13 mouse cellular contexts compared by ENCODE assay signal in the genomic region with DNA sequence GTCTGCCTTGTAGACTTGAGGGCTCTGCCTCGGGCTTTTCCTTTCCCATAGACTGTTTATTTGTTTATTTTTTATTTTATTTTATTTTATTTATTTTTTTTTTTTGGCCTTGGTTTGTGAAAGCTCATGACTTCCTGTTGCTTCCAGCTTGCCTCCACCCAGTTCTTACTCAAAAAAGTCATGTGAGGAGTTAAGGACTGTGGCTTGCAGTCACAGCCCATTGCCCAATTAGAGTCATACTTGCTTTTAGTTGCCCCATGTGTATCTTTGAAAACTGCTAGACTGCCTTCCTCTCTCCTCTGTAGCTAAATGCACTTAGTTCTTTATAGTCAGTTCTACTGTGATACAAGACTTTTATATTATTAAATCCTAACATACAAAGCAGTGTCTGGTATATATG. TPM values are rescaled to one million over a fixed set of nuclear protein-coding genes. Genes with fewer than 3 reads are reported as not detected.
DNase-seq lines count a peak whose midpoint lies in the region; ATAC-seq and TF ChIP-seq lines count a peak whose summit lies in the region.
"Had no signal": no experiment of that assay in that cellular context is flagged by ENCODE, and none has a peak within 500 bp of the region (broad histone marks: within the 10 kb centered on the region; RNA-seq: fewer than 3 reads in every experiment).

No protein-coding gene starts in this region.

- 73% methylated on average over 1 of the region's 1 CpGs for WGBS in lung, postnatal 0 days
- 60% methylated on average over 1 of the region's 1 CpGs for WGBS in liver, embryonic 15.5 days (ENCODE audit: insufficient replicate concordance)

- TF ChIP-seq CTCF in lung, postnatal 0 days (IDR thresholded peaks at IDR 0.05), result no peak
- TF ChIP-seq CTCF in MEL (IDR thresholded peaks at IDR 0.05 in 2 of 3, conservative IDR thresholded peaks at IDR 0.05 in 1 of 3; ENCODE audit: control insufficient read depth in 1 of 3, insufficient read depth in 1 of 3, low read depth in 2 of 3, low read length in 3 of 3, poor library complexity in 1 of 3, severe bottlenecking in 1 of 3), result no peak

- H3K9ac ChIP-seq in lung, postnatal 0 days (replicated peaks; ENCODE audit: low read depth), result no peak overlapping the region
- H3K9ac ChIP-seq in MEL (ENCODE audit: control insufficient read depth, low read depth, low read length, poor library complexity, severe bottlenecking), result no peak overlapping the region
- no peak overlapping the region for H3K9ac ChIP-seq in liver, embryonic 15.5 days
- H3K9ac ChIP-seq: hindbrain, embryonic 12.5 days had no signal

- H3K36me3 ChIP-seq in lung, postnatal 0 days (ENCODE audit: insufficient read depth, low read length), result no peaks in the 10 kb centered on the region
- H3K36me3 ChIP-seq in MEL (ENCODE audit: control insufficient read depth in 1 of 2, insufficient read depth in 2 of 2, low read length in 2 of 2), result peaks cover 0 to 8% of the 10 kb centered on the region in 2 experiments; a peak in 2 of 4 replicates
- H3K36me3 ChIP-seq in liver, embryonic 15.5 days (replicated peaks), result no peaks in the 10 kb centered on the region
- H3K36me3 ChIP-seq in splenic B cell, adult 2 months (ENCODE audit: control insufficient read depth, insufficient read depth, low read length, poor library complexity, severe bottlenecking), result no peaks in the 10 kb centered on the region
- H3K36me3 ChIP-seq: hindbrain, embryonic 12.5 days had no signal

- peaks cover 6% of the 10 kb centered on the region for H3K79me2 ChIP-seq in MEL (ENCODE audit: control insufficient read depth, insufficient read depth, low read length, poor library complexity)

- no peak for ATAC-seq in lung, postnatal 0 days
- ATAC-seq in liver, embryonic 15.5 days (ENCODE audit: insufficient read depth), result no peak

- H3K27ac ChIP-seq in lung, postnatal 0 days (ENCODE audit: low read length), result no peak overlapping the region
- H3K27ac ChIP-seq in MEL (ENCODE audit: control insufficient read depth, low read depth, low read length), result no peak overlapping the region
- no peak overlapping the region; the same call in 1 of the 2 replicates for H3K27ac ChIP-seq in liver, embryonic 15.5 days (replicated peaks)
- H3K27ac ChIP-seq: hindbrain, embryonic 12.5 days; layer of hippocampus, adult 2 months had no signal

- no peak overlapping the region for H3K4me2 ChIP-seq in lung, postnatal 0 days (replicated peaks; ENCODE audit: low read depth, low read length)
- peak overlapping the region; percentile 86 for H3K4me2 ChIP-seq in liver, embryonic 15.5 days

- no peaks in the 10 kb centered on the region; the same call in 1 of the 2 replicates for H3K4me1 ChIP-seq in lung, postnatal 0 days (ENCODE audit: insufficient read depth, low read depth, low read length)
- no peaks in the 10 kb centered on the region for H3K4me1 ChIP-seq in MEL (ENCODE audit: control insufficient read depth in 1 of 2, insufficient read depth in 2 of 2, low read length in 2 of 2)
- peaks cover 21% of the 10 kb centered on the region for H3K4me1 ChIP-seq in liver, embryonic 15.5 days (replicated peaks)

- no peak for TF ChIP-seq EP300 in lung, postnatal 0 days (IDR thresholded peaks at IDR 0.05)
- TF ChIP-seq EP300 in MEL (IDR thresholded peaks at IDR 0.05; ENCODE audit: low read depth in 1 of 2, low read length in 2 of 2), result no peak

- no peak for TF ChIP-seq POLR2A in MEL (IDR thresholded peaks at IDR 0.05; ENCODE audit: control insufficient read depth in 1 of 2, insufficient read depth in 1 of 2, low read depth in 1 of 2, low read length in 2 of 2, poor library complexity in 1 of 2)

- H3K9me3 ChIP-seq in lung, postnatal 0 days (ENCODE audit: low read length), result no peaks in the 10 kb centered on the region
- H3K9me3 ChIP-seq in MEL (replicated peaks; ENCODE audit: insufficient read depth, low read length), result no peaks in the 10 kb centered on the region
- no peaks in the 10 kb centered on the region for H3K9me3 ChIP-seq in liver, embryonic 15.5 days (replicated peaks)
- H3K9me3 ChIP-seq: hindbrain, embryonic 12.5 days had no signal

- H3K27me3 ChIP-seq in lung, postnatal 0 days (replicated peaks; ENCODE audit: insufficient read depth, low read length), result no peaks in the 10 kb centered on the region
- H3K27me3 ChIP-seq in MEL (ENCODE audit: control insufficient read depth in 1 of 2, insufficient read depth in 2 of 2, low read length in 2 of 2), result no peaks in the 10 kb centered on the region
- H3K27me3 ChIP-seq in liver, embryonic 15.5 days, result peaks cover 10% of the 10 kb centered on the region; the same call in 1 of the 2 replicates
- no peaks in the 10 kb centered on the region; the same call in 1 of the 2 replicates for H3K27me3 ChIP-seq in splenic B cell, adult 2 months (ENCODE audit: control insufficient read depth, insufficient read depth, low read length, poor library complexity, severe bottlenecking)

- peak; percentile 64 for DNase-seq in lung, postnatal 0 days (ENCODE audit: low spot score)
- DNase-seq in lung, postnatal 10 days, result no peak
- DNase-seq in MEL (ENCODE audit: low read depth, low spot score), result peak; percentile 28
- DNase-seq in splenic B cell, adult 2 months (ENCODE audit: low read depth, low spot score), result peak; percentile 51
- no peak for DNase-seq in ovary, postnatal 14 days (ENCODE audit: low spot score)
- DNase-seq in kidney, postnatal 10 days, result no peak
- DNase-seq: cerebellum, adult 9-10 months; gastrocnemius, adult 2 months; kidney, adult 18-20 months; left cerebral cortex, postnatal 4 days had no signal

- TF ChIP-seq RAD21 in MEL (IDR thresholded peaks at IDR 0.05; ENCODE audit: low read depth, low read length), result no peak

- no peak overlapping the region for H3K4me3 ChIP-seq in lung, postnatal 0 days (ENCODE audit: low read depth, low read length)
- no peak overlapping the region for H3K4me3 ChIP-seq in MEL (ENCODE audit: control insufficient read depth in 1 of 2, insufficient read depth in 1 of 2, low read depth in 2 of 2, low read length in 2 of 2)
- 0 out of 2 replicates have a peak overlapping the region, but pooled peaks have one; percentile 72 for H3K4me3 ChIP-seq in liver, embryonic 15.5 days (replicated peaks)

TF ChIP-seq in MEL, 35 proteins besides CTCF, POLR2A, EP300 and RAD21:
- peak; percentile 22; the same call in 1 of the 2 replicates for TF ChIP-seq USF1 (IDR thresholded peaks at IDR 0.05; ENCODE audit: low read depth, low read length)
- TF ChIP-seq CHD1 (IDR thresholded peaks at IDR 0.05; ENCODE audit: low read depth, low read length), result no peak

RNA-seq across cellular contexts. Expression of gene Atg7, which starts 1.6 kb away (rescaled TPM):
- polyA plus RNA-seq in lung, postnatal 0 days (2015; fragmentation: Nextera tagmentation; extraction: Ambion mirVana), result 17.5 and 18.4 TPM in 2 replicates
- 11.3 and 14.6 TPM in 2 replicates for total RNA-seq in MEL (2012; rRNA removed)
- polyA plus RNA-seq in MEL (2012; ENCODE audit: insufficient read depth in 1 of 2, insufficient read length in 2 of 2, low read depth in 1 of 2, low replicate concordance in 2 of 2, missing spikeins in 1 of 2), result 10 to 100 TPM in 1 of 2 experiments, not detected in 1; 14.6 TPM
- polyA plus RNA-seq in liver, embryonic 15.5 days (2015; fragmentation: Nextera tagmentation; extraction: Ambion mirVana), result 12.5 and 13.5 TPM in 2 replicates

Comparison
In these comparisons a context has a peak if more than half of its experiments do, and no peak if none do; other contexts are left out.
1. DNase-seq: peak in lung, postnatal 0 days (single experiment), MEL (single experiment) and splenic B cell, adult 2 months (single experiment); none in lung, postnatal 10 days (single experiment), ovary, postnatal 14 days (single experiment) and kidney, postnatal 10 days (single experiment).